Mouse (Mus musculus) forebrain, embryonic 13.5 days (tissue): ENCODE measurements around the gene Bhlhe23. TPM values are rescaled to one million over a fixed set of nuclear protein-coding genes. Genes with fewer than 3 reads are reported as not detected.

Experiments used
- polyA plus RNA-seq: library from polyadenylated mRNA; unstranded; fragments of >200 nt; fragmentation: Nextera tagmentation; extraction: Ambion mirVana; gene quantifications from 2 replicates; pipeline ENCODE4 v1.2.1, GENCODE M21; 2015

The Bhlhe23 gene
- polyA plus RNA-seq, 1 experiment from 2014 or later = 0.40 TPM

Other genes with a start within 250 kb of the Bhlhe23 start
- 50.7 and 53.6 TPM in 2 replicates for gene Mrgbp, start 195.6 kb downstream of the Bhlhe23 start, polyA plus RNA-seq
- gene Ogfr, start 187.7 kb downstream of the Bhlhe23 start, polyA plus RNA-seq = 79.8 and 85.4 TPM in 2 replicates
- 17.4 and 21.9 TPM in 2 replicates for gene Col9a3, start 179.1 kb downstream of the Bhlhe23 start, polyA plus RNA-seq
- gene Tcfl5, start 134.2 kb downstream of the Bhlhe23 start, polyA plus RNA-seq = 0.08 TPM in 1 of 2 replicates, not detected in the other
- gene Dido1, start 66.9 kb downstream of the Bhlhe23 start, polyA plus RNA-seq = 33.4 and 35.7 TPM in 2 replicates
- gene Gid8, start 66.8 kb downstream of the Bhlhe23 start, polyA plus RNA-seq = 55.3 and 56.3 TPM in 2 replicates
- gene Slc17a9, start 51.6 kb downstream of the Bhlhe23 start, polyA plus RNA-seq = 0.18 and 0.58 TPM in 2 replicates
- gene Ythdf1, start 144.0 kb upstream of the Bhlhe23 start, polyA plus RNA-seq = 25.3 and 33.1 TPM in 2 replicates
- gene Birc7, start 152.1 kb upstream of the Bhlhe23 start, polyA plus RNA-seq = 0.14 and 0.25 TPM in 2 replicates
- gene Nkain4, start 177.8 kb upstream of the Bhlhe23 start, polyA plus RNA-seq = 53.3 and 53.8 TPM in 2 replicates
- 83.0 and 91.1 TPM in 2 replicates for gene Arfgap1, start 190.3 kb upstream of the Bhlhe23 start, polyA plus RNA-seq
- gene Col20a1, start 209.6 kb upstream of the Bhlhe23 start, polyA plus RNA-seq = 0.21 and 0.28 TPM in 2 replicates